Mouse (Mus musculus) embryo, embryonic 11.5 days (tissue): Measurements from ENCODE around the gene Faf1.

Experiments
- DNase-seq: peaks from one replicate; pipeline ENCODE4 v3.0.0-alpha.2; 2012; ENCODE audit warnings: low read depth, low spot score

The Faf1 gene

DNA sequence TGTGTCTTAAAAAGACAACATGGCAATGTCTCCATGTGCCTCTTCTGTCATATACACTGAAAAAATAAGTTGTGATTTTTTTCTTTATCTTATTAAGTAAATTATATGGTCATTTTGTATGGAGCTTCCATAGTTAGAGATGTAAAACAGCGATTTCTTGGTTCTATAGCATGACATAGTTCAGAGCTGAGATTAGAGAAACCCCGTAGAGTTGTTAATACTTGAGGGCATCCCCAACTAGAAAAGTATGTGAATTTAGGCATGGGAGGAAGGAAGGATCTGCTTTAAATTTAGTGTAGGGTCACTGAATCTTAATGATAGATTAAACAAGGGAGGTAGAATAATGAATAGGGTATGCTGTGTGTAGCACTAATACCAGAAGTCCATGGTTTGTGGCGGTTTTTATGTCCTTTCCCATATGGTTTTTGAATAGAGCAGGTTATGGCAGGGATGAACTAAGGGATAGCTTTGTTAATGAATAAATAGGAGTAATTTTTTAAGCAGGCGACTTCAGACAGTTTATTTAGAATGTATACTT, 106.3 kb downstream of the Faf1 start:
- DNase-seq, result no peak

DNA sequence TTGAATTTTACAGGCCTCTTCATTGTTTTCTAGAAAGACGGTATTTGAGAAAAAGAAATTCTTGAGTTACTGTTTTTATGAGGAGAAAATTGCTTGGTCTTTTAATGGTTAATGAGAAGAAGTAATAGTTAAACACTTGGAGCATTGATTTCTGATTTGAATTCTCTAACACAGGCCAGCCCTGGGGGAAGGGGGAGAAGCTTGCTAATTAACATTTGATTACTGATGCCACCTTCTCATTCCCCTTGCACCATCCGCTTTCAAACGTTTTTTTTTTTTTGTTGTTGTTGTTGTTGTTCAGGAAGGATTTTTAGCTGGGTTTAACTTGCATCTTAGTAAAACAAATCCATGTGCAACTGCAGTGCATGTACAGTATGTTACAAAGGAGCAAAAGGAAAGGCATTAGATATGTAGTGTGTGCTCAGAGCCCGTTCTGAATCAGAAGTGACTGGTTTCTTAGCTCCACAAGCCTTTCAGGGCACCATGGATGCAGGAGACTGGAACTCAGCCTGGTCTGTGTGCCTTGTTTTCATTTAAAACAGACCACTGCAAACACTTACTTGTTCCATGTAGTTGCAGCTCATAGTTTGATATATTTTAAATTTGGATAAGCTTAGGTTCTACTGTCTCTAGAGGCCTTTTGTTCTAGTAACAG, 113.1 kb downstream of the Faf1 start:
- no peak for DNase-seq

DNA sequence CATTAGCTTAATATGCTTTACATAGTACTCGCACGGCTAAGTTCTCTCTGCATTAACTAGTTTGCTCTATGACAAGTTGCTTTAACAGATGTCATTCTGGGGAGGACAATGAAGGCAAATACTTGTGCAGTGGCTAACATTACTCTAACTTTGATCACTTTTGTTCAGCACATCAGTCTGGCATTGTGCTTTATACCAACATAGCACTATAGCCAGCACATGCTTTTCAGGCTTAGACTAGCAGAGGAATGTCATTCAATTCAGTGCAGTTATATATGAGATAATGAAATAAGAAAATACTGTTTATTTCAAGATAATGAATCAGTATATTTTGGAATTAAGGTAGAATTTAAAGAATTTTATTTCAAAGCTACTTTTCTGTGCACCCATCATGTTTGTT, 115.9 kb downstream of the Faf1 start:
- no peak for DNase-seq

DNA sequence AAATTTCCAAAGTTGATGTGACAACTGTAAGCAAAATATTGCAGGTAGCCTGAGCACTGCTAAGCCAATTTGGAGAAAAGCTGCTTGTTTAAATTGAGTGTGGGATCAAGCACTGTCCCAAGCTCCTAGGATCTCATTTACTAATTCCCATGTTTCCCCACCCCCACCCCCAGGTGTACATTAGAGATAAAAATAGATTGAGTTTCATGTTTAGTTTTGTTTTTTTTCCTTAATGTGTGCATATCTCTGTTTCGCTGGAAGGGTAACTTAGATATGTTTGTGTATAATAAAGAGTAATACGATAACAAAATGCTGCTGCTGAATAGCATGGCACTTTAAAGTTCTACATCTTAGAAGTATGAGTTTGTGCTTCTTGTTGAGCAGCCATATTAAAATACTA, 116.7 kb downstream of the Faf1 start:
- DNase-seq, result no peak

DNA sequence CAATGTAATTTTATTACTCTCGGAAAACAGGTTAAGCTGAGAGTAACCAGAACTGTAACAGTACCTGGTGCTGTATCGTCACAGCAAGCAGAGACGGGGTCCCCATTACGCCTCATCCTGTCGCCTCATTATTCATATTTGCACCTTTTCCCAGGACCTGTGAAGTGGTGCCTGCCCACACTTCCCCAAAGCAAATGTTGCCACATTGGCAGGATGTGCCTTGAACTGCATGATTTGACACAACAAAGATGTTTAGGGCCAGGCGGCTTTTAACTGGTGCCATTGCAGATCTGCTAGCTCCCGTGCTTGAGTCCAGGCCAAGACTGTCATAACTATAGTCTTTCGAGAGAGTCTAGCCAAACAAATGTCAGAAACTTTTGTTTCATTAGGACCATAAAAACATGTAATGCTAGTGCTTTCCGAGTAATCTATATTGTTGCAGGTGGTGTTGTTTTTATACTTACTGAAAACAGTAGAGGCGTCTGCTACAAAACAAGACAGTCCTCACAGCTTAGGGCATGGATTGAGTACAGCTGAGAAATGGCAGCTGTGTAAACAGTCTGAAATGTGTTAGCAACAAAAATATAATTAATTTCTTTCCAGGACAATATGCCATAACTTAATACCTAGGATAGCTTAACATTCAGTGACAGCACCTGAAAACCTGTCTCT, 121.3 kb downstream of the Faf1 start:
- no peak for DNase-seq

DNA sequence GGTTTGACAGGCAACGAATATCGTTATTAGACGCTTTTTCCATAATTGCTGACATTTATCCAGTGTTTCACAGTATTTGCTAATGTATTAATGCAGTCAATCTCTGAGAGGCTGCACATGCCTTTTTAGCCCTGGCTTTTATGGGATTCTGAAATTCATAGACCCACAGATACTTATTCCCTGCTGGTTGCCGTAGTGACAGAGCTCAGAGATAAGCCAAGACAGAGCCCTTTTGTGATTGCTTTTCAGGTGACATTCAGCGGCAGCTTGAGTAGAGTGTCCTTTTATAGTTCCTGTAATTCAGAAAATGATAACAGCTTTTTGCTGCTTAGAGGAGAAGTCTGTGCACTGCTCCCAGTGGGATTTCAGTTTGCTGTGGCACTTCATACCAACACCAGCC, 130.0 kb downstream of the Faf1 start:
- DNase-seq, result no peak

DNA sequence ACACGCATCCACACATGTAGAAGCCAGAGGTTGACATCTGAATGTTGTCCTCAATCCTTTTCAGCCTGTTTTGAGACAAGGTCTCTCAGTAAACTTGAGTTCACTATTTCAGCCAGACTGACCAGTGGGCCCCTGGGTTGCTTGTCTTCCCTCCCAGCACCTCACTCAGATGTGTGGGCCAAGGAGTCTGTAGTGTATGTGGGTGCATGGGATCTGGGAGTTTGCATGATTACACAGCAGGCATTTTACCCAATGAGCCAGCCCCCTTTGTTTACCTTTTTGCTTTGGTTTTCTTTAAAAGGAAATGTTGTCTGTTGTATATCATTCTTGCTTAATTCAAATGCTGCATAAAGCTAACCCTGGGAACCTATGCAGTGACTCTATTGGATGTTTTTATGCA, 138.8 kb downstream of the Faf1 start:
- DNase-seq, result no peak

DNA sequence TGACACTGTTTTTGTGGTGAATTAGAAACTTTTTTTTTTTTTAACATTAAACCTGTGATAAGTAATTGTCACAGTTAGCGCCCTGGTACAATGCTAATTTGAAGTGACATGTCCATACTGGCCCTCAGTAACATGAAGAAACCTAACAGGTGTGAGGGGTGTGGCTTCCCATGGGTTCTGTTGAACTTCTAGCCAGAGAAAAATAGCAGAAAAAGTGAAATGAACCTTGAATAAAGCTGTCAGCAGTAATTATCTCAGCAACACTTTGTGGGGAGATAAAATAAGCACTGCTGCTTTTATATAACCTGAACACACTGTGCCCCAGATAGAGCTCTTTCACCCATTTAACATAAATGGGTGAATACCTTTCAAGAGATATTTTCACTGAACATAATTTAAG, 139.2 kb downstream of the Faf1 start:
- DNase-seq, result no peak

DNA sequence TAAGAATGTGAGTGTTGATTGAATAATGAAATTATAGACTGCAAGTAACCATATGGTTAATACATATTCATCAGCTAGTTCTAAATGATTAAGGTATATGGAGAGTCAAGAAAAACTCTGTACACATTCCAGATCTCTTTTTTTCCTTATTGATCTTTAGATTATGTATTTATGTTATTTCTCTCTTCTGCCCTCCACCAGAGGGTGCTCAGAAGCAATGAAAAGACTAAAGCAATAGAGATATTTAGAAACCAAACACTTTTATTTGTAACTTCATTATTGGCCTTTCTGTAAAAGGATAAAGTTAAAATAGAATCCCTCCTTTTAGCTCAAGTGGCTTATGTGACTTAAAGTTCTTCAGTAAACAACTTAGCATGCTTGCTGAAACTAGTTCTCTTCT, 143.1 kb downstream of the Faf1 start:
- DNase-seq, result no peak

DNA sequence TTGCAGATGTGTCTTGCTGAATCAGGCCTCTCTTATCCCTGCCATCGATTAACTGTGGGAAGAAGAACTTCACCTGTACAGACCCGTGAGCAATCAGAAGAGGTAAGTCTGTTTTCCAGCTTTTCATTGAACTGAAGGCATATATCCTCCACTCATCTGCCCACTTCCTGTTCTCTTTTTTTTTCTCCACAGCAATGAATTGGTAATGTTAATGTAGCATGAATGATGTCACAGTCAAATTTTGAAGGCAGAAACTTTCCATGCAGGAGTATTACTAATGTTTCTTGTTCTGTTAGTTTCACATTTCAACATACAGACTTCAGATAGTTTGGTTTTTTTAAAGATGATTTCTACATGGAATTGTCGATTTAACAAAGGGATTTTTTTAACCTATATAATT, 153.4 kb downstream of the Faf1 start:
- no peak for DNase-seq

DNA sequence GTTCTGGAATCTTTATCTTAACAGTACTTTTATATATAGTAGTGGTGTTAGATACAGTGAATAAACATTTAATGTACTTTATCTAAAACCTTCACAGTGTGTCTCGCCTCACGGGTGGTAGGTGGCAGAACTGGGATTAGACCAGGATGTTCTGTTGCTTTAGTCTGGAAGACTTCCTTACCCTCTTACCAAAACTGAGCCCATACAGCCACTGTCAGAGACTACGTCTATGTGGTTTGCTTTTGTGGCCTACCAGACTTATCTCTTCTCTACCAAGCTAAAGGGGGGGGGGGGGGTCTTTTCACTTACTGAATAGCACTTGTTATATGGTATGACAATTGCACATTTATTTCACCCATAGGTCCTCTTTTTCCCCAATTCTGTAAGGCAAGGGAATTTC, 181.5 kb downstream of the Faf1 start:
- no peak for DNase-seq

DNA sequence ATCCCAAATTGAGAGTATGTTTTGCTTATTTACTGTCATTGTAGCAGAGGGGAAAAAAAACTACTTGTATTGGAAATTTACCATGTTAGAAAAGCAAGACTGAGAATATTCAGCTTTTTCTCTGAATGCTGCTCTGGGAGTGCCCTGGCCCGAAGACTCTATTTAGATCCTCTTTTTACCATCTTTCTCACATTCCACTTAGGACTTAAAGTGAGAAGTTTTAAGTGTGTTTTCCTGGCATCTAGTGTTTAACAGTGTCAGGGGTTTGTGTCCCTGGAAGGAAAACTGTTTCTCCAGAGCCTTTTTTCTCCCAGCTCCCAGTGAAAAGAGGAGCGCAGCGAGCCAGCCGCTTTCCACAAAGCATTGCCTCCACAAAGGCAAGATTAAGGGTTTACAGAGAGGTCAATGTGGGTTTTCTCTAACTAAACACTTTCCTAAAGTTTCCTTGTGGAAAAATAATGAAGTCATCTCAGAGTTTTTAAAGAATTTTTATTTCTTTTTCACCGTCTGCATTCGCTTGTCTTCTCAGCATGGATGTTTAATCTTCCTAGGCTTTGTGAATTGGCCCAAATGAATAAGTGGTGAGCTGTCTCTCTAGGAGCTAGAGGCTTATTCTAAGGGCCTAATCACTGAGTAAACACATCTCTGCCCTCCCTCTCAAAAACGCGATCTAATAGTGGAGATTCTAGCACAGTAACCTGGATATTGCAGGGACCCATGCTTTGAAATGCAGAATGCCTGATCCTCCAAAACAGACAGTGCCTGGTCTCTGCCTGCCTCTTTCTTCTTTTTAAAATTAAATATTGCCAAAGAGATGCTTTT, 182.4 kb downstream of the Faf1 start:
- no peak for DNase-seq

DNA sequence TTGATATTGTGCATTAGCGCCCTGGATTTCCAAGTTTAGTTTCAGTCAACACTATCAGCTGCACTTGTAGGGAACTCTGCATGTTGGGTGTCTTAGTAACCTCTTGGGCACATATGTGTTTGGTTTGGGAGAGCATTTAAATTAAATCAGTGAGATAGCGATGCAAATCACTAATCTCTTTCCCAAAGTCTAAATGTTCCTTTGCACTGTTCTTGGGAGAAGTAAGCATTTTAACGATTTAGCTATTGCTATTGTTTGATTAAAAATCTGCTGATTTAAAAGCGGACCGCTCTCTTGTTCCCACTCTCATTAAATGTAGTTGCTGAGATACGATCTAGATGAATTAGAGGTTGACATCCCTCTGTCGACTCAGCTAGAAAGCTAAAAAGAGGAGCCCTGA, 183.0 kb downstream of the Faf1 start:
- no peak for DNase-seq

DNA sequence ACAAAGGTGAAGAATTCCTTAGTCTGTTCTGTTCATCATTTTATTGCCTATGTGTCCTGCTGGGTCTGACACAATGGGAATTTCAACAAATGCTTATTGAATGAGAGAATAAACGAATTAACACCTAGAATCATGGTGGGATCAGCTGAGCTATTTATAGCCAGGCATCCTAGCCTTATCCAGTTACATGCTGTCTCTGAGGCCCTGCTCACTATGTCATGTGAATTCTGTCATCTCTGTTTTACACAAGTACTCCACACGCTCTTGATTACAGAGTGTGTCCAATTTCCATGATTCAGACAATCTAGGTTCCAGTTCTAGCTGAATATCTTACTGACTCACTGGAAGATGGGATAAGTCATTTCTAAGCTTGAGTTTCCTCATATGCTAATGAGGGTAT, 183.9 kb downstream of the Faf1 start:
- DNase-seq, result no peak

DNA sequence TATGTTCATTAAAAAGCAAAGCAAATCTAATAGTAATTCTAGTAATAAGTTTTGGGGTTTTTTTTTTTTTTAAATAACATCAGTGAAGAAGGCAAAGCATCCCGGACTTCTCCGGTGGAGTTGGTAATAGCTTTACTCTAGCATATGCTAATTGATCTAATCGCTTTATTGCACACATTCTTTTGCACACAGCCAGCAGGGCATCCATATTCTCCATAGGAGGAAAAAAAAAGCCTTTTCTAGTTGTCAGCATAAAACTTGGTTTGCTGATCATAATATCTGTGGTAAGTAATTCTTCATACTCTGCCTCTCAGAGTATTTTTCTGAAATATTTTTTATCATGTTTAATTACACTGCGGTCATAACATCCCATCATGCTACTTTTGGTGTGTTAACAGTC, 185.9 kb downstream of the Faf1 start:
- no peak for DNase-seq

DNA sequence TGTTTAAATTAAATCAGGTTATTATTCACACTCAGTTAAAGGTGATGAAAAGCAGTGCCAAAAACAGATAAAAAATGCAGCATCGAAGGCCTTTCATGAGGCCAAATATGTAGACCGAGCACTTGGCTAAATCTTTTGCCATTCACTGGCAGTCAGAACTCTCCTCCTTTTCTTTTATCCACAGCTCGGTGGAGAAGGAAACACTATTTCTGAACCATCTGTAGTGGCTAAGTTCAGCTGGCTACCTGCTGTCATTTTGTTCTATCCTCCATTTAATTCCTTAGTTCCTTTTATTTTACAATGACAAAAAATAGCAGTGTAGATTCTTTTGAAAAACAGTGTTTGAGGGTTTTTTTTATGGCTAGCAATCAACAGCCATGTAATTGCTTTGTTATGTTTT, 186.6 kb downstream of the Faf1 start:
- no peak for DNase-seq

DNA sequence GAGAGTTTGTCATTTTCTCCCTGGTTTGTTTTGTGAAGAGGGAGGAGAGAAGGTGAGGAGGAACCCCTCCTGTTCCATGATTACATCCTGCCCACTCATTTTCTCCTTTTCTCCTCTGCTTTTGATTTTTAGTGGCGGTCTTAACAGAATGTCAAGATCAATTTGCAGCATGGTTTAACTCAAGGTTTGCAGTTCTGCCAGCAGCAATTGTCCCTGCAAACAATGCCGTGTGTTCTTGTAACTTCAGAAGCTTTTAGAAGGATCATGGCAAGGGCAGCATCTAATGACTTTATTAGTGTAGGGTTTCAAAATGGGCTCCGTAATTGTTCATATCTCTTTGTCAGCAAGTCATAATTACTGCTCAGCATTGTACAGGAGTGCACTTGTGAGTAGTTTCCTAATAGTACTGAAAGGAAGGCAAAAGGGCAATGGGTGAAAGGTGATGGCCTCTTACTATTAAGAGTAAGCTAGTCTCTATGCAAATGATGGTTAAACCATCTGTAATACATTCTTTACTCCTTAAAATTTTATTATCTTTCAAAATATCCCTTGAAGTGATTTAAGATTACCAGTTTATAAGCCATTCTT, 192.6 kb downstream of the Faf1 start:
- no peak for DNase-seq

DNA sequence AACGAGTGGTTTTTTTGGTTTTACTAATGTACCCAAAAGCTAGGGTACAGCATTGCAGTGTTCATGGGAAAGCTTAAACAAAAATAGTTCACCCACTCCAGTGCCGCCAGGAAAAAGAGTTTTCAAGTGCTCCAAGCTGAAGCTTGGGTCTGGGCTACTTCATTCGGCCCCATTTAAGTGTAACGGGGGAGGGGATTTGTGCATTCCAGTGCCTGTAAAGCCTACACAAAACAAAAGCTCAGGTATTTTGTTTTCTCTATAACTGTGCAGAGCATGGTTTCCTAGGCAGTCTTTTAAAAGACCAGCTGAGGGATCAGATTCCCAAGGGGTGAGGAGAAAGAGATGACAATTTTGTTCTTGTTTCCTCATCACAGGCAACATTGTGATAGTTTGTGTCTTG, 207.9 kb downstream of the Faf1 start:
- no peak for DNase-seq

DNA sequence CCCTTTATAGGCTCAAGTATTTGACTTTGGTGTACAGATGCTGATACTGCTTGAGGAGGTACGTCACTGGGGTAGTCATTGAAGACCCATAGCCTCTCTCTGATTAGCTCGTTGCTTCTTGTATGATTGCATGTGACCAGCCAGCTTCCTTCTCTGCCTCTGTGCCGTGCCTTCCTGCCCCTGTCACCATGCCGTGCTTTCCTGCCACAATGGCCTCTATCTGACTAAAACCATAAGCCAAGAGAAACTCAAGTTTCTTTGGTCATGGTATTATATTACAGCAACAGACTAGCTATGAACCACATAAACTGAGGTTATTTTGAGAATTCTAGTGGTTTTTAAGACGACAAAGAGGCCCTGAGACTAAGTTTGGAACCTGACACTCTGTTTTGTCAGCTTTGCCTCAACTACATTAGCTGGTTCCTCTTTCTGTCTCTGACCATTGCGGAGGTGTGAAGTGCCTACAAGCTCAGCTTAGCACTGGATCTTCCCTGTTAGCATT, 211.5 kb downstream of the Faf1 start:
- DNase-seq, result no peak

DNA sequence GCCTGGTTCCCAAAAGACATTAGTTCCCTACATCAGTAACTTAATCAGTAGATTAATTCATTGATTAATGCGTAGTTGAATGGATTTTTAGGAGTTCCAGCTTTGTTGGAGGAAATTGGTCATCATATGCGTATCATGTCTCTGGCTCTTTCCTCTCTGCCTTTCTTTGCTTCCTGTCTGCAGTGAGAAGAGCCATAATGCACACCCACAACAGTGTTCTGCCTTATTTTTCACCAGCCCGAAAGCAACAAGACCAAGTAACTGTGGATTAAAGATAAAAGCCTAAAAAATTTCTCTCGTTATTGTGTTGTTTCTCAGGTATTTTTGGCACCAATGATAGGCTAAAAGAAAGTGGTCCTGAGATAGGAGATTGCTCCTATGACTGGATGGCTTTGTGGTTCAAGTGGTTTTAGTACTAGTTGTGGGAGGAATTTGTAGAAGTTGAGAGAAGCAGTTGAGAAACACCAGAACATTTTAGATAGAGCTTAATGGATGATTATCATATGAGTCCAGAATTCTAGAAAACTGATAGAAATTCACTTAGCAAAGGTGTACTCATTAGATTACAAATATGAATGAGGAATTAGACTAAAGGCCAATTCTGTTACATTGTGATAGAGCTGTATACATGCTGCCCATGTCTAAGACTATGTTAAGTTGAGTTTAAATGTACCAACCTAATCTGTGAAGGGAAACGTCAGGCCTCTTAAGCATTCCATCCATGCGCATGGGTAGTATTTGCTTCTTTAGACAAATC, 221.6 kb downstream of the Faf1 start:
- DNase-seq, result no peak

DNA sequence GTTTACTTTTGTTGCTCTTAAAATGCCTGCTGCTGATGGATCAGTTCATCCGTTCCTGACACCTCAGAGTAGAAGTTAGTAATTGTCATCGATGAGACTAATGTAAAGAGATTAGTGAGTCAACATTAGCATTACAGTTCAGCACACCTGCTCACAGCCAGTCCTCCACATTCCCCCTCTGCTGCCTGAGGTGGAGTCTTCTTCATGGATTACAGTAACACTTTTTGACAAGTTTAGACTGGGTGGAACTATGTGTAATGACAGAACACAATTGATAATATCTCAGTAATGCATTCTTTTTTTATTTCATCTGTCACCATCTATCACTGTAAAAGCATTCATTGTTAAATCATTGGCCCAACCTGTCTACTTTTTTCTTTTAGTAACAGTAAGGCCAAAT, 224.7 kb downstream of the Faf1 start:
- DNase-seq, result no peak
